Comparison of ENCODE assay signal across 29 mouse cellular contexts in genomic region chr11:70954711-70955110, GRCm38 (mm10).
"Had no signal": no experiment of that assay in that cellular context is flagged by ENCODE, and none has a peak within 500 bp of the region (broad histone marks: within the 10 kb centered on the region; RNA-seq: fewer than 3 reads in every experiment).

No protein-coding gene starts in this region.

- H3K4me1 ChIP-seq: limb, embryonic 10.5 days; limb, embryonic 12.5 days; limb, embryonic 13.5 days; limb, embryonic 15.5 days; liver, embryonic 12.5 days; liver, embryonic 13.5 days; liver, embryonic 15.5 days; lung, embryonic 15.5 days; megakaryocyte, embryonic 14.5 days; midbrain, embryonic 10.5 days; midbrain, embryonic 12.5 days; midbrain, embryonic 13.5 days; midbrain, embryonic 15.5 days had no signal

- H3K9me3 ChIP-seq: limb, embryonic 10.5 days; limb, embryonic 12.5 days; limb, embryonic 13.5 days; limb, embryonic 15.5 days; liver, embryonic 12.5 days; liver, embryonic 13.5 days; liver, embryonic 15.5 days; lung, embryonic 15.5 days; megakaryocyte, embryonic 14.5 days; midbrain, embryonic 10.5 days; midbrain, embryonic 12.5 days; midbrain, embryonic 13.5 days; midbrain, embryonic 15.5 days had no signal

- H3K4me3 ChIP-seq: limb, embryonic 10.5 days; limb, embryonic 12.5 days; limb, embryonic 13.5 days; limb, embryonic 15.5 days; liver, embryonic 12.5 days; liver, embryonic 13.5 days; liver, embryonic 15.5 days; lung, embryonic 15.5 days; megakaryocyte, embryonic 14.5 days; midbrain, embryonic 10.5 days; midbrain, embryonic 12.5 days; midbrain, embryonic 13.5 days; midbrain, embryonic 15.5 days; myocyte had no signal

- H3K27ac ChIP-seq: limb, embryonic 10.5 days; limb, embryonic 12.5 days; limb, embryonic 13.5 days; limb, embryonic 15.5 days; liver, embryonic 12.5 days; liver, embryonic 13.5 days; liver, embryonic 14.5 days; liver, embryonic 15.5 days; lung, embryonic 15.5 days; macrophage; midbrain, embryonic 10.5 days; midbrain, embryonic 12.5 days; midbrain, embryonic 13.5 days; midbrain, embryonic 15.5 days had no signal

- DNase-seq: left cerebral cortex, postnatal 4 days; liver; liver, embryonic 13.5 days; liver, postnatal 0 days; lung, adult 18-20 months; lung, adult 2 months; lung, embryonic 14.5 days; lung, postnatal 10 days; lung, postnatal 14 days; lung, postnatal 36 days; lung, postnatal 4 days; midbrain, embryonic 14.5 days had no signal

- ATAC-seq: liver, embryonic 12.5 days; liver, postnatal 0 days; lung, postnatal 0 days; midbrain, embryonic 13.5 days; midbrain, embryonic 15.5 days; midbrain, embryonic 16.5 days had no signal

- H3K9ac ChIP-seq: limb, embryonic 12.5 days; limb, embryonic 13.5 days; limb, embryonic 15.5 days; liver, embryonic 12.5 days; liver, embryonic 13.5 days; liver, embryonic 14.5 days; liver, embryonic 15.5 days; liver, postnatal 0 days; lung, embryonic 14.5 days; lung, embryonic 15.5 days; midbrain, embryonic 12.5 days; midbrain, embryonic 13.5 days; midbrain, embryonic 15.5 days had no signal

- H3K27me3 ChIP-seq: limb, embryonic 12.5 days; limb, embryonic 13.5 days; limb, embryonic 15.5 days; liver, embryonic 12.5 days; liver, embryonic 13.5 days; liver, embryonic 15.5 days; lung, embryonic 15.5 days; megakaryocyte, embryonic 14.5 days; midbrain, embryonic 12.5 days; midbrain, embryonic 13.5 days; midbrain, embryonic 15.5 days had no signal
